Mouse (Mus musculus): ENCODE data around the gene Scp2. TPM values are rescaled to one million over a fixed set of nuclear protein-coding genes. Genes with fewer than 3 reads are reported as not detected.

Scp2 gene
- 307 TPM for polyA plus RNA-seq (2017; shearing (Covaris generic))

DNA sequence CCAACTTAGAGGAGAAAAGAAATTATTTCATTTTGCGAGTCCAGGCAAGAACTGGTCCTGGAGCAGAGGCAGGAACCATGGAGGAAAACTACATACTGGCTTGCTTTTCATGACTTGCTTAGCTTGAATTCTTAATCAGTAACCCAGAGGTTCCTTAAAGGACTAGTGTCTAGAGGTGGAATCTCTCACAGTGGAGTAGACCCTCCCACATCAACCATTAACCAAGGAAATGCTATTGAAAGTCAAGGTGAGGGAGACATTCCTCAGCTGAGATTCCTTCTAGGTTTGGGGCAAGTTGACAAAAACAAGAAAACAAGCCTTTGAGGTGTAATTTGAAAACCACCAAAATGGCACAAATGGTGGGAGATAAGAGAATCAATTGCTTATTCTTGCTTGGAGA is at the start of gene Scp2:
TSS of gene Scp2 (minus strand) at position 119 of the 400 bp plus-strand sequence.

GRCm38 (mm10) chr4:108165152-108165895 is 20.5 kb upstream of the Scp2 start, which contains the start of gene Echdc2:
Gene Echdc2 (plus strand): TSS chr4:108165437.

DNA sequence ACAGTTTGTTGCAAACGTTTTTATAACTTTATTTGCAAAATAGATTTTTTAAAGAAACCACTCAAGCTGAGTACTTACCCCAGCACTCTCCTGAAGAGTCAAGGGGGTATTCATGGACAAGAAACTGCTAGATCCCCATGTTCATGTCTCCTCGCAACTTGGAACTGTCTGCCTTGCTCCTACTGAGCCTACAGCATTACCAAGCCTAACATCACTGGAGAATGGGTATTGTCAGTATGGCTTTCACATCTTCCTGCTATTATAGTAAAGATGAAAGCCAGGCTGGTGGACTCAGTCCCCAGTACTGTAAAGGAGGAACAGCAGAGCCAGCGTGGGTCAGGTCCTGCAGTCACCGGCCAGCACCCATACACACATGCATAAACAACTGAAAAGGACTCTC is 48.5 kb downstream of the Scp2 start, which contains the start of gene Podn:
TSS of gene Podn (minus strand) at position 101 of the 400 bp plus-strand sequence.

Other genes starting within 250 kb of the Scp2 start
- 4.5 TPM for gene Cpt2, start 221.4 kb downstream of the Scp2 start, polyA plus RNA-seq (2017; shearing (Covaris generic))
- not detected for gene Slc1a7, start 176.7 kb downstream of the Scp2 start, polyA plus RNA-seq (2017; shearing (Covaris generic))
- gene Podn, start 48.6 kb downstream of the Scp2 start, polyA plus RNA-seq (2017; shearing (Covaris generic)) = not detected
- 0.57 TPM for gene Echdc2, start 20.4 kb upstream of the Scp2 start, polyA plus RNA-seq (2017; shearing (Covaris generic))
- gene Zyg11a, start 73.0 kb upstream of the Scp2 start, polyA plus RNA-seq (2017; shearing (Covaris generic)) = not detected
- gene Zyg11b, start 156.1 kb upstream of the Scp2 start, polyA plus RNA-seq (2017; shearing (Covaris generic)) = 45.5 TPM
- 52.1 TPM for gene Coa7, start 183.1 kb upstream of the Scp2 start, polyA plus RNA-seq (2017; shearing (Covaris generic))
- not detected for gene Shisal2a, start 238.4 kb upstream of the Scp2 start, polyA plus RNA-seq (2017; shearing (Covaris generic))

Measured in naive thymus-derived CD4-positive, alpha-beta T cell, adult 5 months (primary cell).